Comparison of ENCODE assay signal across 5 mouse cellular contexts in the genomic region with DNA sequence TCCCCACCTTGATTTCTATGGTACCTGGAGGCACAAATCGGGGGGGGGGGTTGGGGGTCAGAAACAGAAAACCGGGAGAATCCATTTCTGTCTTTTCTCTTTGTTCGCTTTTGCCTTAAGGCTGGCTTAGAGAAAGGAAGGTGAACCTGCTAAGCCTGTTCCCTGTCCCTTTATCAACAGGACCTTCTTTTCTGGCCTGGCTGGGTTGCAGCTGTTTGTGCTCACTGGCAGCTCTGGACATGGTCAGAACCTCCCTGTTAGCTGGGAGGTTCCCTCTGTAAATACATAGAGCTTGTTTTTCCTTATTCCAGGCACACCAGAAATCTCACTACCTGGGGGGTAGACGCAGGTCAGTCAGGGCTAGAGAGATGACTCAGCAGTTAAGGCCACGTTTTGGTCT. TPM values are rescaled to one million over a fixed set of nuclear protein-coding genes. Genes with fewer than 3 reads are reported as not detected.
"Had no signal": no experiment of that assay in that cellular context is flagged by ENCODE, and none has a peak within 500 bp of the region (broad histone marks: within the 10 kb centered on the region; RNA-seq: fewer than 3 reads in every experiment).

No protein-coding gene starts in this region.

RNA-seq across cellular contexts. Expression of gene Sytl3, which starts 15.4 kb away (rescaled TPM):
- polyA plus RNA-seq: liver, adult 2 months; liver, embryonic 12.5 days; midbrain, embryonic 12.5 days; myocyte; neural tube, embryonic 11.5 days had no signal
